Mouse (Mus musculus): Measurements from ENCODE around the gene Sbk1. TPM values are rescaled to one million over a fixed set of nuclear protein-coding genes. Genes with fewer than 3 reads are reported as not detected.
"Not testable (repeated sequence)": the region's sequence is repeated elsewhere in the genome, so short reads cannot be mapped to it uniquely, and the experiment has no call there.

Sbk1 gene
- polyA plus RNA-seq, 1 experiment from 2014 or later = 1.5 TPM

DNA sequence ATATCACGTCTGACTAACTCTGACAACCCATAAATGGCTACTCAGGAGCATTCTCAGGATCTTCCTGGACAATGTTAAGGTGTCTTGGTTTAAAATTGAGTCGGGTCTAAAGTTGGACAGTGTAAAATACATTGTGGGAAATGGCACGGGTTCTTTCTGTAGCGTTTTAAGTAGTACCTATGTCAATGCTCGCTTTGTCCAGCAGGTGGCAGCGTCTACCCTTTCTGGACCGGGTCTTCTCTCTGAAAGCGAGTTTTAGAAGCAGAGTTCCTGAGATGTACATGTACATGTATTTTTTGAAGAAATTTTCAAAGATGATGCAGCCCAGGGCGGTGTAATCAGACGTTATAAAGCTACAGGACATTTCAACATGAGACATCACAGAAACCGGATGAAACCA lies 51.3 kb downstream of the Sbk1 start:
- ATAC-seq (ENCODE audit: insufficient read depth) = no peak
- no peaks in the 10 kb centered on the region for H3K4me1 ChIP-seq (replicated peaks)
- H3K4me2 ChIP-seq = no peak overlapping the region
- H3K4me3 ChIP-seq (replicated peaks) = no peak overlapping the region
- 5% methylated on average over 11 of the region's 11 CpGs for WGBS (ENCODE audit: insufficient replicate concordance)
- H3K9me3 ChIP-seq (replicated peaks) = no peaks in the 10 kb centered on the region
- H3K36me3 ChIP-seq (replicated peaks) = no peaks in the 10 kb centered on the region
- H3K9ac ChIP-seq = no peak overlapping the region
- no peak overlapping the region for H3K27ac ChIP-seq (replicated peaks)
- H3K27me3 ChIP-seq = peaks cover 22% of the 10 kb centered on the region

- Histone ChIP-seq H3K4me2 (no peak overlapping the region), H3K27me3 (peaks cover 22% of the 10 kb centered on the region), H3K4me1 (replicated peaks) (no peaks in the 10 kb centered on the region), H3K36me3 (replicated peaks) (no peaks in the 10 kb centered on the region), H3K27ac (replicated peaks) (no peak overlapping the region), H3K9ac (no peak overlapping the region), H3K4me3 (replicated peaks) (no peak overlapping the region), H3K9me3 (replicated peaks) (no peaks in the 10 kb centered on the region)
- 8% methylated on average over 3 of the region's 3 CpGs for WGBS (ENCODE audit: insufficient replicate concordance)
- ATAC-seq (ENCODE audit: insufficient read depth) = no peak
Observed at GRCm38 (mm10) chr7:126324791-126325190, 52.4 kb downstream of the Sbk1 start.

- H3K4me3 ChIP-seq (replicated peaks); ATAC-seq (ENCODE audit: insufficient read depth); H3K9ac ChIP-seq; H3K9me3 ChIP-seq (replicated peaks); H3K36me3 ChIP-seq (replicated peaks); H3K27ac ChIP-seq (replicated peaks); H3K4me2 ChIP-seq; H3K4me1 ChIP-seq (replicated peaks): not testable (repeated sequence)
- WGBS (ENCODE audit: insufficient replicate concordance) = 38% methylated on average over 9 of the region's 9 CpGs
- H3K27me3 ChIP-seq = peaks cover 22% of the 10 kb centered on the region
Observed at GRCm38 (mm10) chr7:126325576-126326273, 53.3 kb downstream of the Sbk1 start.

DNA sequence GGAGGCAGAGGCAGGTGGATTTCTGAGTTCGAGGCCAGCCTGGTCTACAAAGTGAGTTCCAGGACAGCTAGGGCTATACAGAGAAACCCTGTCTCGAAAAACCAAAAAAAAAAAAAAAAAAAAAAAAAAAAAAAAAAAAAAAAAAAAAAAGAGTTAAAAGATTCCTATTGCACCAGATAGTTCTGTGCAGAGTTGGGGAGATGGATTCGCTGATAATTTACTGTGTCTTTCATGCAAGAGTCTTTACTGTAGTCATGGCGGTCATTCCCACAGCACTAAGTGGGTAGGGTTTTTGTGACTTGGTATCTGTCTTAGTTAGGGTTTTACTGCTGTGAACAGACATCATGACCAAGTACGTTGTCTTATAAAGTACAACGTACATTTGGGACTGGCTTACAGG lies 56.4 kb downstream of the Sbk1 start:
- H3K4me1 ChIP-seq (replicated peaks); H3K9me3 ChIP-seq (replicated peaks); H3K9ac ChIP-seq; H3K36me3 ChIP-seq (replicated peaks); ATAC-seq (ENCODE audit: insufficient read depth); H3K27ac ChIP-seq (replicated peaks); H3K4me2 ChIP-seq; H3K4me3 ChIP-seq (replicated peaks): not testable (repeated sequence)
- peaks cover 22% of the 10 kb centered on the region for H3K27me3 ChIP-seq
- 59% methylated on average over 5 of the region's 6 CpGs for WGBS (ENCODE audit: insufficient replicate concordance)

DNA sequence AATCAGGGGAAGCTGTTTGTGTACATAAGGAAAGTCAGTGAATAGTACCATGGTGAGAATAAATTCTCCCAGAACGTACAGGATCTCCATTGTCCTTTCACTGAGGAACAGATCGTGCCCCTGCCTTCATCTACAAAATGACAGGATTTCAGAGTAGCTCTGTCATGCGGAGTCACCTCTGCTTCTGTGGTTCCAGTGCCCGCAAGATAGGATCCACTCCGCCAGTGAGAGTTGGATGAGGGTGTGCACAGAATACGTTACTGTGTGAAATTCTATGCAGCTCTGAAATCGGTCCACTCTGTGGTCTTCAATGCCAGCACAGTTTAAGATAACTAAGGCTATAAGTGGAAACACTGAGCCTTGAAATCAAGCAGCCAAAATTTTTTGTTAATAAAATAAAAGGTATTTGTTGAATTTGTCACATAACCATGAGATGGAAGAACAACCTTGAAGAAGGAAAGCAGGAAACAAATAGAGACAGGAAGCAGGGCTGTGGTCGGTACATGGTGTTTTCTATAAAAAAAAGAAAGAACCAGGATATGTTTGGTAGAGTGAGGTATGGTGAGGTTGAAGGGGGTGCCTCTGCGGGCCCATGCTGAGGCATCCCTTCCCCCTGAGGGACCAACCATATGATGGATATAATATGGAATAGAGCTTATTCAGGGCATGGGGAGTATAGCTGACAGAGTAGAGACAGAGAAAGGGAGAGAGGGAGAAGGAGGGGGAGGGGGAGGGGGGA lies 57.7 kb downstream of the Sbk1 start:
- H3K9ac ChIP-seq = no peak overlapping the region
- no peaks in the 10 kb centered on the region for H3K36me3 ChIP-seq (replicated peaks)
- no peaks in the 10 kb centered on the region for H3K4me1 ChIP-seq (replicated peaks)
- no peak overlapping the region for H3K4me2 ChIP-seq
- H3K27ac ChIP-seq (replicated peaks) = no peak overlapping the region
- no peaks in the 10 kb centered on the region for H3K9me3 ChIP-seq (replicated peaks)
- no peak for ATAC-seq (ENCODE audit: insufficient read depth)
- H3K4me3 ChIP-seq (replicated peaks) = no peak overlapping the region
- WGBS (ENCODE audit: insufficient replicate concordance) = 32% methylated on average over 9 of the region's 9 CpGs
- H3K27me3 ChIP-seq = peaks cover 13% of the 10 kb centered on the region

- no peaks in the 10 kb centered on the region for H3K9me3 ChIP-seq (replicated peaks)
- H3K4me2 ChIP-seq = no peak overlapping the region
- H3K4me3 ChIP-seq (replicated peaks) = no peak overlapping the region
- WGBS (ENCODE audit: insufficient replicate concordance) = 28% methylated on average over 2 of the region's 2 CpGs
- no peak overlapping the region for H3K9ac ChIP-seq
- H3K36me3 ChIP-seq (replicated peaks) = no peaks in the 10 kb centered on the region
- H3K27me3 ChIP-seq = peaks cover 7% of the 10 kb centered on the region; the same call in 1 of the 2 replicates
- no peak for ATAC-seq (ENCODE audit: insufficient read depth)
- no peaks in the 10 kb centered on the region for H3K4me1 ChIP-seq (replicated peaks)
- no peak overlapping the region for H3K27ac ChIP-seq (replicated peaks)
Observed at GRCm38 (mm10) chr7:126330693-126331092, 58.3 kb downstream of the Sbk1 start.

- WGBS (ENCODE audit: insufficient replicate concordance) = 45% methylated on average over 3 of the region's 3 CpGs
- no peak overlapping the region for H3K9ac ChIP-seq
- H3K27me3 ChIP-seq = no peaks in the 10 kb centered on the region
- no peaks in the 10 kb centered on the region for H3K4me1 ChIP-seq (replicated peaks)
- H3K4me2 ChIP-seq = no peak overlapping the region
- H3K36me3 ChIP-seq (replicated peaks) = no peaks in the 10 kb centered on the region
- ATAC-seq (ENCODE audit: insufficient read depth) = no peak
- H3K4me3 ChIP-seq (replicated peaks) = no peak overlapping the region
- H3K9me3 ChIP-seq (replicated peaks) = no peaks in the 10 kb centered on the region
- H3K27ac ChIP-seq (replicated peaks) = no peak overlapping the region
Observed at GRCm38 (mm10) chr7:126332691-126333090, 60.3 kb downstream of the Sbk1 start.

DNA sequence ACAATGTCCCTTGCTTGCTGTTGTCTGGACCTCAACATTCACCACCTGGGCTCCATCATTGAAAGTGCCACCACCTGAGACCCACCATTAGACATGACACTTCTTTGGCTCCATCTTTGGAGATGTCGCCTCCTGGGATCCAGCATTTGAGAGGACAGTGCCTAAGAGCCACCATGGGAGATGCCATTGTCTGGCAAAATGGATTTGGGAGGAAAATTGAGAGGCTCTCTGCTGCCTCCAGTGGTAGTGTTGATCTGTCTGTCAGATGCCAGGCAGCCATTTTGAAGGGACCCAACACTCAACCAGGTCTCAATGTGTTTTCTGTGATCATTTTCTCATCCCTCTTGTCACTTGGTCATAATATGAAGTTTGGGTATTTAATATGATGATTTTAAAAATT lies 63.1 kb downstream of the Sbk1 start:
- Histone ChIP-seq H3K27me3 (no peaks in the 10 kb centered on the region), H3K4me1 (replicated peaks) (no peaks in the 10 kb centered on the region), H3K27ac (replicated peaks) (no peak overlapping the region), H3K4me2 (no peak overlapping the region), H3K4me3 (replicated peaks) (no peak overlapping the region), H3K36me3 (replicated peaks) (no peaks in the 10 kb centered on the region), H3K9ac (no peak overlapping the region), H3K9me3 (replicated peaks) (no peaks in the 10 kb centered on the region)
- WGBS (ENCODE audit: insufficient replicate concordance) = 60% methylated on average over 1 of the region's 1 CpGs
- ATAC-seq (ENCODE audit: insufficient read depth) = no peak

DNA sequence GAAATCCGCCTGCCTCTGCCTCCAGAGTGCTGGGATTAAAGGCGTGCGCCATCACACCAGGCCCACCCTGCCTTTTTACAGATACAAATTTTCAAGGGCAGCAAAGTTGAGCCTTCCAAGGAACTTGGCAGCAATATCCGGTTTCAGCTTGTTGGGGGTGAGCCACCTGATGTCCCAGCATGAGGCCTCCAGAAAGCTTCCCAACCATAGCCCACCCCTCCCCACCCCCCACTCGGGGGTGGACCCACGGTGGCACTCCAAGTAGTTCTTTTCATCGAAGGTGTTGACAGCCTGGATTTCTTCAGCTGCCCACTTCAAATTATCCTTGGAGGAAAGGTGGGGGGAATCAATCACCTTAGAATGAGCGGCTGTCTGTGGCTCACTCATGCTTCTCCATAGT lies 66.5 kb downstream of the Sbk1 start:
- Histone ChIP-seq H3K36me3 (replicated peaks) (no peaks in the 10 kb centered on the region), H3K27ac (replicated peaks) (no peak overlapping the region), H3K27me3 (no peaks in the 10 kb centered on the region), H3K4me3 (replicated peaks) (no peak overlapping the region), H3K4me1 (replicated peaks) (no peaks in the 10 kb centered on the region), H3K4me2 (no peak overlapping the region), H3K9ac (no peak overlapping the region), H3K9me3 (replicated peaks) (no peaks in the 10 kb centered on the region)
- no peak for ATAC-seq (ENCODE audit: insufficient read depth)
- WGBS (ENCODE audit: insufficient replicate concordance) = 71% methylated on average over 8 of the region's 8 CpGs

GRCm38 (mm10) chr7:126339521-126339971 lies 67.1 kb downstream of the Sbk1 start:
- no peaks in the 10 kb centered on the region for H3K36me3 ChIP-seq (replicated peaks)
- no peaks in the 10 kb centered on the region for H3K27me3 ChIP-seq
- ATAC-seq (ENCODE audit: insufficient read depth) = no peak
- H3K27ac ChIP-seq (replicated peaks) = no peak overlapping the region
- no peak overlapping the region for H3K4me2 ChIP-seq
- H3K4me3 ChIP-seq (replicated peaks) = no peak overlapping the region
- no peaks in the 10 kb centered on the region for H3K4me1 ChIP-seq (replicated peaks)
- H3K9me3 ChIP-seq (replicated peaks) = no peaks in the 10 kb centered on the region
- 63% methylated on average over 8 of the region's 8 CpGs for WGBS (ENCODE audit: insufficient replicate concordance)
- no peak overlapping the region for H3K9ac ChIP-seq

GRCm38 (mm10) chr7:126340206-126340618 lies 67.8 kb downstream of the Sbk1 start:
- WGBS (ENCODE audit: insufficient replicate concordance) = 34% methylated on average over 6 of the region's 6 CpGs
- no peaks in the 10 kb centered on the region for H3K36me3 ChIP-seq (replicated peaks)
- H3K27me3 ChIP-seq = no peaks in the 10 kb centered on the region
- H3K27ac ChIP-seq (replicated peaks) = no peak overlapping the region
- no peaks in the 10 kb centered on the region for H3K9me3 ChIP-seq (replicated peaks)
- H3K9ac ChIP-seq = no peak overlapping the region
- no peak overlapping the region for H3K4me2 ChIP-seq
- H3K4me1 ChIP-seq (replicated peaks) = no peaks in the 10 kb centered on the region
- ATAC-seq (ENCODE audit: insufficient read depth) = peak; percentile 66
- H3K4me3 ChIP-seq (replicated peaks) = no peak overlapping the region

All from liver, embryonic 15.5 days (tissue).